ENCODE assay signal across 9 mouse cellular contexts in the genomic region with DNA sequence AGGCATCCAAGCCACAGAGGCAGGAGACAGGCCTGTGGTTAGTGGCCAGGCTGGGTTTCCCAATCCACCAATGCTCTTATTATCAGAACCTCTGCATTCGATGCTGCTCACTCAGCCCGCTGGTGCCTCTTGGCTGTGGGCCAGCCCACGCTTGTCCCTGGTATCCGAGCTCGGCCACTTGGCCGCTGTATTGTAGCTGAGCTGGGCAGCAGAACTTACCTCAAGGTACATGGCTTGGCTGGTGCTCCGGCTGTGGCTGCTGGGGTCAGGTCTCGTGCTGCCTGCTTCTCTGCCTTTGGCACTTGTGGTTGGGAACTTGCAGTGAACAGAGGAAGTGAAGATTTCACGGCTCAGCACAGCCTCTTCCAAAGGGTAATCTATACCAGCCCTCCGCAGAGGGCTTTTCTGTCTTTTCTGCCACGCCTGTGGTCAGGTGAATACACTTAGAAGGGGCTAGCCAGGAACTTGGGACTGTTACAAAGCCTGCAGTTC. TPM values are rescaled to one million over a fixed set of nuclear protein-coding genes. Genes with fewer than 3 reads are reported as not detected.
A peak's percentile ranks its signal among the peaks of the same experiment; 100 is the strongest.
DNase-seq lines count a peak whose midpoint lies in the region; ATAC-seq and TF ChIP-seq lines count a peak whose summit lies in the region.
"Had no signal": no experiment of that assay in that cellular context is flagged by ENCODE, and none has a peak within 500 bp of the region (broad histone marks: within the 10 kb centered on the region; RNA-seq: fewer than 3 reads in every experiment).

TSS of gene Cxcr3 (minus strand) at position 442 of the 492 bp plus-strand sequence.

- no peak for TF ChIP-seq CTCF in lung, postnatal 0 days (IDR thresholded peaks at IDR 0.05)

- H3K27me3 ChIP-seq in heart, embryonic 15.5 days: peaks cover 8% of the 10 kb centered on the region
- no peaks in the 10 kb centered on the region for H3K27me3 ChIP-seq in lung, postnatal 0 days (replicated peaks; ENCODE audit: insufficient read depth, low read length)
- H3K27me3 ChIP-seq in hindbrain, embryonic 10.5 days (ENCODE audit: insufficient read depth, poor library complexity, severe bottlenecking): peaks cover 76% of the 10 kb centered on the region

- no peaks in the 10 kb centered on the region for H3K36me3 ChIP-seq in heart, embryonic 15.5 days
- H3K36me3 ChIP-seq in lung, postnatal 0 days (ENCODE audit: insufficient read depth, low read length): no peaks in the 10 kb centered on the region
- no peaks in the 10 kb centered on the region for H3K36me3 ChIP-seq in hindbrain, embryonic 10.5 days

- DNase-seq in right cerebral cortex, postnatal 14 days: peak; percentile 11
- no peak for DNase-seq in right cerebral cortex, postnatal 36 days (ENCODE audit: low spot score in 2 of 2)
- DNase-seq in adrenal gland, postnatal 14 days: peak; percentile 72
- DNase-seq in lung, postnatal 0 days (ENCODE audit: low spot score): peak; percentile 16
- DNase-seq in thymus, postnatal 14 days: peak; percentile 22
- no peak for DNase-seq in retina, embryonic 14.5 days (ENCODE audit: low spot score)
- DNase-seq in hindbrain, embryonic 10.5 days (ENCODE audit: low spot score): no peak

- no peak within 1 kb of the TSS for H3K4me3 ChIP-seq in heart, embryonic 15.5 days
- no peak within 1 kb of the TSS for H3K4me3 ChIP-seq in lung, postnatal 0 days (ENCODE audit: low read depth, low read length)
- no peak within 1 kb of the TSS for H3K4me3 ChIP-seq in hindbrain, embryonic 10.5 days

- no peak for TF ChIP-seq EP300 in lung, postnatal 0 days (IDR thresholded peaks at IDR 0.05)

- peaks cover 5% of the 10 kb centered on the region for H3K4me1 ChIP-seq in heart, embryonic 15.5 days (replicated peaks)
- H3K4me1 ChIP-seq in lung, postnatal 0 days (ENCODE audit: insufficient read depth, low read depth, low read length): no peaks in the 10 kb centered on the region
- H3K4me1 ChIP-seq in hindbrain, embryonic 10.5 days (replicated peaks): no peaks in the 10 kb centered on the region

- no peak within 1 kb of the TSS for H3K27ac ChIP-seq in heart, embryonic 15.5 days
- H3K27ac ChIP-seq in lung, postnatal 0 days (ENCODE audit: low read length): no peak within 1 kb of the TSS
- no peak within 1 kb of the TSS for H3K27ac ChIP-seq in hindbrain, embryonic 10.5 days

- 35% methylated on average over 11 of the region's 11 CpGs for WGBS in heart, embryonic 15.5 days
- 27% methylated on average over 11 of the region's 11 CpGs for WGBS in lung, postnatal 0 days
- WGBS in hindbrain, embryonic 10.5 days: 84% methylated on average over 11 of the region's 11 CpGs

- ATAC-seq in heart, embryonic 15.5 days (replicated peaks; ENCODE audit: insufficient number of reproducible peaks, insufficient read depth, low FRiP score, low read depth): no peak
- ATAC-seq in lung, postnatal 0 days: peak; percentile 26; the same call in 1 of the 2 replicates

- peak within 1 kb of the TSS; percentile 8; the same call in 1 of the 2 replicates for H3K4me2 ChIP-seq in heart, embryonic 15.5 days
- H3K4me2 ChIP-seq in lung, postnatal 0 days (replicated peaks; ENCODE audit: low read depth, low read length): no peak within 1 kb of the TSS

- no peaks in the 10 kb centered on the region for H3K9me3 ChIP-seq in heart, embryonic 15.5 days (replicated peaks)
- H3K9me3 ChIP-seq in lung, postnatal 0 days (ENCODE audit: low read length): no peaks in the 10 kb centered on the region
- no peaks in the 10 kb centered on the region for H3K9me3 ChIP-seq in hindbrain, embryonic 10.5 days

- H3K9ac ChIP-seq in heart, embryonic 15.5 days: no peak within 1 kb of the TSS
- no peak within 1 kb of the TSS for H3K9ac ChIP-seq in lung, postnatal 0 days (replicated peaks; ENCODE audit: low read depth)

RNA-seq across cellular contexts. Expression of gene Cxcr3, which starts in this region (rescaled TPM):
- 0.19 and 0.90 TPM in 2 replicates for total RNA-seq in adrenal gland, postnatal 14 days (2021)
- 0.11 and 0.30 TPM in 2 replicates for polyA plus RNA-seq in heart, embryonic 15.5 days (2015; fragmentation: Nextera tagmentation; extraction: Ambion mirVana)
- 0.50 and 0.54 TPM in 2 replicates for polyA plus RNA-seq in lung, postnatal 0 days (2015; fragmentation: Nextera tagmentation; extraction: Ambion mirVana)
- not detected in 2 replicates for polyA plus RNA-seq in hindbrain, embryonic 10.5 days (2016; fragmentation: Nextera tagmentation; extraction: Ambion mirVana)
- total RNA-seq: left cerebral cortex, postnatal 14 days had no signal

Comparison
In these comparisons a context has a peak if more than half of its experiments do, and no peak if none do; other contexts are left out.
1. DNase-seq: peak in right cerebral cortex, postnatal 14 days (single experiment) and thymus, postnatal 14 days (single experiment); none in right cerebral cortex, postnatal 36 days (0 of 2), retina, embryonic 14.5 days (single experiment) and hindbrain, embryonic 10.5 days (single experiment).
2. Peak in DNase-seq in adrenal gland, postnatal 14 days; RNA of the gene not detected or under 1 TPM.
3. Peak in DNase-seq and ATAC-seq in lung, postnatal 0 days; RNA of the gene not detected or under 1 TPM.